Mouse (Mus musculus) neural tube, embryonic 10.5 days (tissue): Measurements from ENCODE around the gene Adgrg5.

Source experiments
- DNase-seq: peaks from one replicate; pipeline ENCODE4 v3.0.0-alpha.2; 2017; ENCODE audit warnings: low spot score; ENCODE audit errors: extremely low spot score

Adgrg5 gene

GRCm38 (mm10) chr8:94917352-94917751, 6.1 kb upstream of the Adgrg5 start:
- peak; percentile 97 for DNase-seq

GRCm38 (mm10) chr8:94917851-94918495, 5.5 kb upstream of the Adgrg5 start, which contains the start of gene Ccdc102a:
Gene Ccdc102a (minus strand): TSS chr8:94918098.
- no peak for DNase-seq

GRCm38 (mm10) chr8:94919256-94919655, 4.2 kb upstream of the Adgrg5 start:
- no peak for DNase-seq

- DNase-seq: no peak
These were observed 1.3 kb upstream of the Adgrg5 start for GRCm38 (mm10) chr8:94922176-94922575.

GRCm38 (mm10) chr8:94922602-94923001, 892 bp upstream of the Adgrg5 start:
- DNase-seq: no peak

GRCm38 (mm10) chr8:94928227-94928626, 4.7 kb downstream of the Adgrg5 start:
- no peak for DNase-seq

GRCm38 (mm10) chr8:94933918-94934317, 10.4 kb downstream of the Adgrg5 start:
- DNase-seq: no peak

- DNase-seq: no peak
These were observed 11.7 kb downstream of the Adgrg5 start for GRCm38 (mm10) chr8:94935172-94935571.

GRCm38 (mm10) chr8:94942566-94942965, 19.1 kb downstream of the Adgrg5 start:
- DNase-seq: peak; percentile 77

- no peak for DNase-seq
These were observed 21.7 kb downstream of the Adgrg5 start for GRCm38 (mm10) chr8:94945185-94945584.

GRCm38 (mm10) chr8:94948421-94948820, 24.9 kb downstream of the Adgrg5 start:
- no peak for DNase-seq

GRCm38 (mm10) chr8:94949010-94949409, 25.5 kb downstream of the Adgrg5 start:
- DNase-seq: no peak

GRCm38 (mm10) chr8:94950046-94950445, 26.6 kb downstream of the Adgrg5 start:
- peak; percentile 81 for DNase-seq

GRCm38 (mm10) chr8:94950458-94950857, 27.0 kb downstream of the Adgrg5 start:
- no peak for DNase-seq

- DNase-seq: no peak
These were observed 28.6 kb downstream of the Adgrg5 start for GRCm38 (mm10) chr8:94952086-94952485.

GRCm38 (mm10) chr8:94953624-94954367, 30.3 kb downstream of the Adgrg5 start:
- DNase-seq: no peak

GRCm38 (mm10) chr8:94954368-94954737, 30.9 kb downstream of the Adgrg5 start:
- DNase-seq: no peak

- no peak for DNase-seq
These were observed 31.6 kb downstream of the Adgrg5 start for GRCm38 (mm10) chr8:94954921-94955758.

GRCm38 (mm10) chr8:94956078-94956574, 32.6 kb downstream of the Adgrg5 start:
- DNase-seq: no peak

- no peak for DNase-seq
These were observed 38.7 kb downstream of the Adgrg5 start for GRCm38 (mm10) chr8:94962201-94962600.

- DNase-seq: no peak
These were observed 41.3 kb downstream of the Adgrg5 start for GRCm38 (mm10) chr8:94964828-94965227.

- peak; percentile 49 for DNase-seq
These were observed 43.1 kb downstream of the Adgrg5 start for GRCm38 (mm10) chr8:94966578-94966977.
